Mouse (Mus musculus) cortical plate, adult 2 months (tissue): ENCODE measurements around the gene Apopt1. TPM values are rescaled to one million over a fixed set of nuclear protein-coding genes. Genes with fewer than 3 reads are reported as not detected.

Experiments used
- H3K27ac ChIP-seq: fragments of 200-500 bp; 2 replicates; pipeline ENCODE4 v1.5.1; 2012; ENCODE audit warnings: low read length, control low read depth, inconsistent platforms; ENCODE audit not compliant: insufficient read depth
- H3K4me1 ChIP-seq: fragments of 200-500 bp; 2 replicates; pipeline ENCODE4 v1.6.1; 2011; ENCODE audit warnings: low read length; ENCODE audit not compliant: control insufficient read depth, insufficient read depth
- H3K4me3 ChIP-seq: fragments of 200-500 bp; 2 replicates; pipeline ENCODE4 v1.5.1; 2011; ENCODE audit warnings: mild to moderate bottlenecking, low read length, control low read depth; ENCODE audit not compliant: insufficient read depth
- CTCF ChIP-seq: fragments of 200-500 bp; IDR thresholded peaks from 2 replicates; pipeline ENCODE4 v1.5.1; 2011; ENCODE audit warnings: mild to moderate bottlenecking, control low read depth, low read length; ENCODE audit not compliant: insufficient read depth; ENCODE audit errors: extremely low read depth
- POLR2A ChIP-seq: fragments of 200-500 bp; IDR thresholded peaks from 2 replicates; pipeline ENCODE4 v1.6.1; 2011; ENCODE audit warnings: mild to moderate bottlenecking, low read length, control low read depth; ENCODE audit not compliant: insufficient read depth; ENCODE audit errors: extremely low read depth
- polyA plus RNA-seq: library from polyadenylated mRNA; depleted of rRNA; stranded (reverse); fragments of >200 nt; gene quantifications from 2 replicates; pipeline ENCODE4 v1.2.3, GENCODE M21; 2012

Gene Apopt1
- polyA plus RNA-seq, 1 experiment, result 48.4 TPM

GRCm38 (mm10) chr12:111670371-111670971 lies 42.6 kb upstream of the Apopt1 start:
- H3K27ac ChIP-seq, result peak overlapping the region; percentile 97
- no peak for TF ChIP-seq CTCF
- TF ChIP-seq POLR2A, result peak; percentile 51; the same call in 1 of the 2 replicates
- peak overlapping the region; percentile 99 for H3K4me3 ChIP-seq
- peaks cover 2% of the 10 kb centered on the region; the same call in 1 of the 2 replicates for H3K4me1 ChIP-seq

- H3K27ac ChIP-seq, result peak overlapping the region; percentile 97
- TF ChIP-seq CTCF (no peak), POLR2A (no peak)
These were observed 42.1 kb upstream of the Apopt1 start for GRCm38 (mm10) chr12:111670976-111671375.

GRCm38 (mm10) chr12:111671431-111671902 lies 41.6 kb upstream of the Apopt1 start:
- H3K4me1 ChIP-seq, result no peaks in the 10 kb centered on the region

More at GRCm38 (mm10) chr12:111670976-111671375, 42.1 kb upstream of the Apopt1 start:
- peak overlapping the region; percentile 99 for H3K4me3 ChIP-seq
- no peaks in the 10 kb centered on the region for H3K4me1 ChIP-seq

GRCm38 (mm10) chr12:111672176-111672575 lies 40.9 kb upstream of the Apopt1 start, which contains the start of gene Ckb:
Ckb (minus strand) TSS chr12:111672338.
- H3K27ac ChIP-seq, result peak within 1 kb of the TSS; percentile 97
- H3K4me3 ChIP-seq, result peak within 1 kb of the TSS; percentile 99
- H3K4me1 ChIP-seq, result no peaks in the 10 kb centered on the region; the same call in 1 of the 2 replicates
- TF ChIP-seq POLR2A (peak; percentile 100), CTCF (no peak)

More at GRCm38 (mm10) chr12:111671431-111671902, 41.6 kb upstream of the Apopt1 start:
- no peak for TF ChIP-seq CTCF
- peak; percentile 20; the same call in 1 of the 2 replicates for TF ChIP-seq POLR2A
- peak overlapping the region; percentile 97 for H3K27ac ChIP-seq
- H3K4me3 ChIP-seq, result peak overlapping the region; percentile 99

GRCm38 (mm10) chr12:111672581-111672980 lies 40.5 kb upstream of the Apopt1 start:
- Histone ChIP-seq H3K4me1 (peaks cover 4% of the 10 kb centered on the region), H3K27ac (peak overlapping the region; percentile 84), H3K4me3 (peak overlapping the region; percentile 99)
- TF ChIP-seq CTCF (no peak), POLR2A (no peak)

- no peak overlapping the region for H3K27ac ChIP-seq
- no peak overlapping the region for H3K4me3 ChIP-seq
- TF ChIP-seq CTCF (no peak), POLR2A (no peak)
- H3K4me1 ChIP-seq, result peaks cover 10% of the 10 kb centered on the region
These were observed 38.1 kb upstream of the Apopt1 start for GRCm38 (mm10) chr12:111674850-111675486.

GRCm38 (mm10) chr12:111675797-111676580 lies 37.1 kb upstream of the Apopt1 start:
- Histone ChIP-seq H3K4me1 (peaks cover 10% of the 10 kb centered on the region), H3K27ac (no peak overlapping the region), H3K4me3 (no peak overlapping the region)
- TF ChIP-seq CTCF, result no peak

- H3K27ac ChIP-seq, result peak overlapping the region; percentile 98
- no peak for TF ChIP-seq CTCF
- TF ChIP-seq POLR2A, result no peak
- H3K4me3 ChIP-seq, result peak overlapping the region; percentile 71
- peaks cover 10% of the 10 kb centered on the region for H3K4me1 ChIP-seq
These were observed 35.6 kb upstream of the Apopt1 start for GRCm38 (mm10) chr12:111677421-111677820.

- H3K27ac ChIP-seq, result peak within 1 kb of the TSS; percentile 98
- H3K4me3 ChIP-seq, result peak within 1 kb of the TSS; percentile 71
- TF ChIP-seq POLR2A, result peak; percentile 78
- no peak for TF ChIP-seq CTCF
- peaks cover 10% of the 10 kb centered on the region for H3K4me1 ChIP-seq
These were observed 35.0 kb upstream of the Apopt1 start, which contains the start of gene Trmt61a for GRCm38 (mm10) chr12:111677882-111678669. Trmt61a (plus strand) TSS chr12:111678105.

- TF ChIP-seq CTCF (no peak), POLR2A (no peak)
- H3K4me3 ChIP-seq, result peak overlapping the region; percentile 71
These were observed 34.5 kb upstream of the Apopt1 start for GRCm38 (mm10) chr12:111678670-111678933.

More at GRCm38 (mm10) chr12:111678670-111678933, 34.5 kb upstream of the Apopt1 start:
- H3K4me1 ChIP-seq, result peaks cover 10% of the 10 kb centered on the region
- H3K27ac ChIP-seq, result no peak overlapping the region
